In genomic region chr16:14362099-14362820, GRCm38 (mm10) we compare ENCODE assay signal across 8 mouse cellular contexts. TPM values are rescaled to one million over a fixed set of nuclear protein-coding genes. Genes with fewer than 3 reads are reported as not detected.
DNase-seq lines count a peak whose midpoint lies in the region; ATAC-seq and TF ChIP-seq lines count a peak whose summit lies in the region.

No protein-coding gene starts in this region.

- peak overlapping the region; percentile 93 for H3K4me2 ChIP-seq in forebrain, embryonic 14.5 days (ENCODE audit: low read length)
- peak overlapping the region; percentile 92 for H3K4me2 ChIP-seq in liver, embryonic 15.5 days
- H3K4me2 ChIP-seq in stomach, embryonic 16.5 days (ENCODE audit: low read depth, low read length): peak overlapping the region; percentile 96

- peaks cover 4% of the 10 kb centered on the region; the same call in 1 of the 2 replicates for H3K4me1 ChIP-seq in kidney, adult 2 months (ENCODE audit: control insufficient read depth, insufficient read depth, low read length)
- H3K4me1 ChIP-seq in forebrain, embryonic 14.5 days (ENCODE audit: control insufficient read depth, insufficient read depth, low read length): peaks cover 2% of the 10 kb centered on the region; the same call in 1 of the 2 replicates
- H3K4me1 ChIP-seq in liver, embryonic 15.5 days (replicated peaks): peaks cover 59% of the 10 kb centered on the region
- H3K4me1 ChIP-seq in stomach, embryonic 16.5 days (ENCODE audit: control insufficient read depth, insufficient read depth, low read length): peaks cover 9% of the 10 kb centered on the region

- no peak for ATAC-seq in forebrain, embryonic 14.5 days
- ATAC-seq in liver, embryonic 15.5 days (ENCODE audit: insufficient read depth): no peak
- ATAC-seq in stomach, embryonic 16.5 days (ENCODE audit: insufficient read depth, low FRiP score): no peak

- H3K9me3 ChIP-seq in forebrain, embryonic 14.5 days (replicated peaks; ENCODE audit: control insufficient read depth, low read length): no peaks in the 10 kb centered on the region
- H3K9me3 ChIP-seq in liver, embryonic 15.5 days (replicated peaks): no peaks in the 10 kb centered on the region
- H3K9me3 ChIP-seq in stomach, embryonic 16.5 days (replicated peaks; ENCODE audit: control insufficient read depth, low read length): no peaks in the 10 kb centered on the region

- no peaks in the 10 kb centered on the region for H3K27me3 ChIP-seq in kidney, adult 2 months (replicated peaks; ENCODE audit: control insufficient read depth, insufficient read depth, low read length)
- no peaks in the 10 kb centered on the region for H3K27me3 ChIP-seq in forebrain, embryonic 14.5 days (replicated peaks; ENCODE audit: control insufficient read depth, insufficient read depth, low read length)
- H3K27me3 ChIP-seq in liver, embryonic 15.5 days: no peaks in the 10 kb centered on the region
- H3K27me3 ChIP-seq in stomach, embryonic 16.5 days (ENCODE audit: control insufficient read depth, insufficient read depth, low read length): no peaks in the 10 kb centered on the region

- no peak for TF ChIP-seq POLR2A in kidney, adult 2 months (IDR thresholded peaks at IDR 0.05; ENCODE audit: low read depth, low read length)

- TF ChIP-seq CTCF in kidney, adult 2 months (conservative IDR thresholded peaks at IDR 0.05; ENCODE audit: insufficient read depth, insufficient read length, low read depth, low read length): no peak

- peak overlapping the region; percentile 13; the same call in 1 of the 2 replicates for H3K27ac ChIP-seq in kidney, adult 2 months (ENCODE audit: insufficient read depth, low read depth, low read length)
- no peak overlapping the region for H3K27ac ChIP-seq in forebrain, embryonic 14.5 days (ENCODE audit: low read depth, low read length)
- H3K27ac ChIP-seq in liver, embryonic 15.5 days (replicated peaks): no peak overlapping the region
- H3K27ac ChIP-seq in stomach, embryonic 16.5 days (ENCODE audit: low read length): 0 out of 2 replicates have a peak overlapping the region, but pooled peaks have one; percentile 49

- H3K9ac ChIP-seq in forebrain, embryonic 14.5 days (ENCODE audit: low read length): peak overlapping the region; percentile 87
- peak overlapping the region; percentile 70 for H3K9ac ChIP-seq in liver, embryonic 15.5 days
- peak overlapping the region; percentile 88 for H3K9ac ChIP-seq in stomach, embryonic 16.5 days (ENCODE audit: low read length)

- 45% methylated on average over 7 of the region's 7 CpGs for WGBS in kidney, adult 2 months
- WGBS in forebrain, embryonic 14.5 days: 30% methylated on average over 7 of the region's 7 CpGs
- WGBS in liver, embryonic 15.5 days (ENCODE audit: insufficient replicate concordance): 18% methylated on average over 7 of the region's 7 CpGs
- WGBS in stomach, embryonic 16.5 days: 30% methylated on average over 7 of the region's 7 CpGs

- H3K4me3 ChIP-seq in kidney, adult 2 months (ENCODE audit: insufficient read depth, low read depth, low read length): peak overlapping the region; percentile 94
- H3K4me3 ChIP-seq in forebrain, embryonic 14.5 days (ENCODE audit: low read depth, low read length): peak overlapping the region; percentile 80
- peak overlapping the region; percentile 76 for H3K4me3 ChIP-seq in liver, embryonic 15.5 days (replicated peaks)
- peak overlapping the region; percentile 78 for H3K4me3 ChIP-seq in stomach, embryonic 16.5 days (replicated peaks; ENCODE audit: low read length)

- H3K36me3 ChIP-seq in kidney, adult 2 months (ENCODE audit: control insufficient read depth, insufficient read depth, low read length): no peaks in the 10 kb centered on the region
- H3K36me3 ChIP-seq in forebrain, embryonic 14.5 days (ENCODE audit: control insufficient read depth, insufficient read depth, low read length): no peaks in the 10 kb centered on the region
- H3K36me3 ChIP-seq in liver, embryonic 15.5 days (replicated peaks): no peaks in the 10 kb centered on the region
- H3K36me3 ChIP-seq in stomach, embryonic 16.5 days (ENCODE audit: control insufficient read depth, insufficient read depth, low read length): no peaks in the 10 kb centered on the region

- no peak for DNase-seq in kidney, adult 2 months
- DNase-seq in kidney, adult 9 months: no peak
- peak; percentile 40 for DNase-seq in Muller cell, postnatal 12 days (ENCODE audit: inconsistent ontology term)
- DNase-seq in forebrain, embryonic 14.5 days (ENCODE audit: low spot score): peak; percentile 11
- DNase-seq in spleen, postnatal 14 days (ENCODE audit: low spot score in 2 of 2): no peak
- no peak for DNase-seq in spleen, adult 18-20 months

RNA-seq across cellular contexts. Expression of gene Abcc1, which starts 0.9 kb away (rescaled TPM):
- polyA plus RNA-seq in kidney, adult 2 months (2012; rRNA removed): 26.5 and 29.8 TPM in 2 replicates
- polyA plus RNA-seq in forebrain, embryonic 14.5 days (2014; fragmentation: Nextera tagmentation; extraction: Ambion mirVana): 5.2 and 5.5 TPM in 2 replicates
- polyA plus RNA-seq in liver, embryonic 15.5 days (2015; fragmentation: Nextera tagmentation; extraction: Ambion mirVana): 2.2 and 2.3 TPM in 2 replicates
- polyA plus RNA-seq in stomach, embryonic 16.5 days (2015; fragmentation: Nextera tagmentation; extraction: Ambion mirVana): 13.6 and 14.3 TPM in 2 replicates

RNA-seq across cellular contexts. Expression of gene Fopnl, which starts 45.1 kb away (rescaled TPM):
- polyA plus RNA-seq in kidney, adult 2 months (2012; rRNA removed): 32.4 and 34.6 TPM in 2 replicates
- 216 and 234 TPM in 2 replicates for polyA plus RNA-seq in forebrain, embryonic 14.5 days (2014; fragmentation: Nextera tagmentation; extraction: Ambion mirVana)
- 58.9 and 62.8 TPM in 2 replicates for polyA plus RNA-seq in liver, embryonic 15.5 days (2015; fragmentation: Nextera tagmentation; extraction: Ambion mirVana)
- polyA plus RNA-seq in stomach, embryonic 16.5 days (2015; fragmentation: Nextera tagmentation; extraction: Ambion mirVana): 153 and 154 TPM in 2 replicates

Comparison
In these comparisons a context has a peak if more than half of its experiments do, and no peak if none do; other contexts are left out.
1. DNase-seq: peak in Muller cell, postnatal 12 days (single experiment) and forebrain, embryonic 14.5 days (single experiment); none in kidney, adult 2 months (single experiment), kidney, adult 9 months (single experiment), spleen, postnatal 14 days (0 of 2) and spleen, adult 18-20 months (0 of 2).
2. H3K27ac ChIP-seq: peak in kidney, adult 2 months (single experiment) and stomach, embryonic 16.5 days (single experiment); none in forebrain, embryonic 14.5 days (single experiment) and liver, embryonic 15.5 days (single experiment).
3. Peak in every context shown above with its lines, with median percentiles within 50 percentile points of each other: H3K4me3 ChIP-seq, H3K4me2 ChIP-seq and H3K9ac ChIP-seq.